Mouse (Mus musculus) cerebellum, adult 2 months (tissue): ENCODE measurements at regions not wholly inside any gene's neighbourhood (a gene's known extent, or its start where the extent isn't known, plus 50 kb on each side); places are given as distances from the start of the nearest gene placed in this dataset.

Experiments
- CTCF ChIP-seq: fragments of 200-500 bp; IDR thresholded peaks from 2 replicates; pipeline ENCODE4 v1.5.1; 2011; ENCODE audit warnings: low read depth, mild to moderate bottlenecking, control low read depth, low read length, moderate library complexity, borderline replicate concordance; ENCODE audit not compliant: insufficient read depth
- POLR2A ChIP-seq: fragments of 200-500 bp; IDR thresholded peaks from 2 replicates; pipeline ENCODE4 v1.6.1; 2011; ENCODE audit warnings: low read length, control low read depth, borderline replicate concordance; ENCODE audit not compliant: insufficient read depth

GRCm38 (mm10) chr13:82907689-82908088 lies 596.1 kb upstream of the Mef2c start:
- TF ChIP-seq CTCF (no peak), POLR2A (no peak)
